Mouse (Mus musculus) cerebral cortex, adult 2 months (tissue): ENCODE data around the gene Ubash3b.

Source experiments
- WGBS: fragments of 180-500 bp; shearing (Covaris S2); methylation state at CpG from one replicate; pipeline ENCODE4 v1.1.7; 2018; 5-methylcytosine and 5-hydroxymethylcytosine counted together

The Ubash3b gene

DNA sequence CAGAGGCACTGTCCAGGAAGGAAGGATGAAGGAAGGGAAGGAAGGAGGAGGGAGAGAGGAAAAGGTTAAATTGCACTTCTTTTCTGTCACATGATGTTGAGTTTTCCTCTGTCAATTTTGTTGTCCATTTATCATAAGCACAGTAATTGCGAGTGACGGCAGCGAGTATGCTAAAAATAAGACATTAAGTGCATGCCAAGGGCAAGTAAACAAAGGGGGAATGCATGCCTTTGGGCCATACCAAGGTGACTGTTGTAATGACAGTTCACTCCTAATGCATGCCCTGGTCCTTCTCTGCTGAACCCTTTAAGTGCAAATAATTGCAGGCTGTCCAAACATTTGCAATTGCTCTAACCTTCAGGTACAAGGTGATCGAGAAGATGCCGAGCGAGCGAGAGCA lies 70.3 kb downstream of the Ubash3b start:
- WGBS, result 79% methylated on average over 7 of the region's 7 CpGs

DNA sequence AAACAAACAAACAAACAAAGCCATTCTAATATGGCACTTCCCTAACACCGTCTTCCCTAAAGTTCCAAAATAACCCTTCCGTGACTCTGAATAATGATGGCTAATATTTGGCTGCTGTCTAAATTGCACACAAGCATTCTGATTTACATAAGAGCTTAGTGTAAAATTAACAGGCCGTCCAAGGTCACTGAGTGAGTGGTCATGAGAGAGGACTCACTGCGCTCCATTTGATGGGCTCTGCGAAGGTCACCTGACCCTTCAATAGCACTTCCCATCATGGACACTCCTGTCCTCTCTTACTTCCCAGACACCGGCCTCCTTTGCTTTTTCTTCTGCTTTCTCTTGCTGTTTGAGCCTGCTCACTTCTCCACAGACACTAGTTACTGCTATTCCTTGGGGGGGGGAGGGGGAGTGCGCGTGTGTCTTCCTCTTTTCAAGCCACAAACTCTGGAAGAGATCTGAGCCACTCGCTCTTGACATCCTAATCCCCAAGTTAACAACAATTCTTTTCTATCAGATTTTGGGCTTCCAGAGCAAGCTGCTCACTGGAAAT lies 73.6 kb downstream of the Ubash3b start:
- WGBS, result 85% methylated on average over 9 of the region's 9 CpGs

DNA sequence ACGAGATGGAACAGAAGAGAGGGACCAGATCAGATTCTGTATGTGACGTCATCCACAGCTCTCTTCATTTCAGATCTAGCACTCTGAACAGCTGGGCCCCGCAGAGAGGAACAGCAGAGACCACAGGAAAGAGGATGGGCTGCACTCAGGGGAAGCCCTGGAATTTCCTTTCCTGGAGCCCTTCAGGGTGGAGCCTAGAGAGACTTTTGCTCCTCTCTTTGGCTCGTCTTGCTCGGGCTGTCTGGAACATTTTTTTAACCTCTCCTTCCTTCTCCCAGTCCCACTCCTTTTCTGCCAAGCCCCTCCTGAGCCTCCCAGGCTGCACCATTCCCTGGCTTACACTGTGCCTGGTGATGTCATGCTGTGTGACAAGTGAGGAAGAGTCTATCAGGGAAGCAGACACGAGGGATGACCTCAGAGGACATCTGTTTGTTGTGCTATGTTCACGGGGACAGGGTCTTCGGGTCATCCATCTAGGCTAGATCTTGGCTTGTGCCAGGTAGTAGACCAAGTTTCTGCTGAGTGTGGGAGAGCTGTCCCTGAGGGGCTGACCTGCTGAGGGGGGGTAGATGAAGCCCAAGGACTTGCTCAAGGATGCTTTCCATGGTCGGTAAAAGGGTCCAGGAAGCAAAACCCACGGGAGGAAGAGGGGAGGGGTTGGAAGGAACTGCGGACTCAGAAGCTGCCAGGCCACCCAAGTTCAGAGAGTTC lies 77.2 kb downstream of the Ubash3b start:
- 38% methylated on average over 11 of the region's 11 CpGs for WGBS

- 83% methylated on average over 6 of the region's 6 CpGs for WGBS
Observed at GRCm38 (mm10) chr9:41083386-41084055, 78.0 kb downstream of the Ubash3b start.

DNA sequence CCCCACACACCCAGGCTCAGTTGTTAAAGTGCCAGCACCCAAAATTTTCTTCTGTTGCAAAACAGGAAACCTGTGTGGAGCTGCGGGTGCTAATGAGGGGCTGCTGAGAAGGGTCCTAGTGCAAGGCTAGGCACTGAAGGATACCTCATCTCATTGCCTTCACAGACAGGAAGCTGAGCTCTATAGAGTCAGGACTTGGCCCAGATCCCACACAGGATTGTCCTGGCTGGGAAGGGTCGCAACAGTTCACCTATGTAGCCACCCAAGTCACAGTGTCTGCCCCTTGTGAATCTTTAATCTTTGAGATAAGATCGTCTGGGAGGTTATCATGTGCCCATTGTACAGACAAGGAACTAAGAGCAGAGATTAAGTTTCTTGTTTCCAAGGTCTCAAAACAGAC lies 78.6 kb downstream of the Ubash3b start:
- 86% methylated on average over 3 of the region's 3 CpGs for WGBS

DNA sequence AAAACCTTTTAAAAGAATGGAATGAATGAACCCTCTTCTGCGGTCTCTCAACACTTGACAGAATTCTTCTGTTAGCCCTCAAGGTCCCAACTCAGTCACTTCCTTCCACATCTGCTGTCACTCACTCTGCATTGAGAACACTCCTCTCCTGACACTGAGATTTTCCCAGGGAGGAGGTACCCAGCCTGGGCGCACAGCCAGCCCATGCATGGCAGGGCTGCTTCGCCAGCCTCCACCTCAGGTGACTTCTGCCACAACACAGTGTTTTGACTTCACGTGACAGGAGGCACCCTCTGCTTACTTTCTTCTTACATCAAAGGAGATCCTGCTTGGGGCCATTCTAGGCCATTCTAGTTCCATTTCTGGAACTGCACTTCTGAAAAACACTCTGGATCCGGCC lies 80.6 kb downstream of the Ubash3b start:
- WGBS, result 73% methylated on average over 5 of the region's 5 CpGs

DNA sequence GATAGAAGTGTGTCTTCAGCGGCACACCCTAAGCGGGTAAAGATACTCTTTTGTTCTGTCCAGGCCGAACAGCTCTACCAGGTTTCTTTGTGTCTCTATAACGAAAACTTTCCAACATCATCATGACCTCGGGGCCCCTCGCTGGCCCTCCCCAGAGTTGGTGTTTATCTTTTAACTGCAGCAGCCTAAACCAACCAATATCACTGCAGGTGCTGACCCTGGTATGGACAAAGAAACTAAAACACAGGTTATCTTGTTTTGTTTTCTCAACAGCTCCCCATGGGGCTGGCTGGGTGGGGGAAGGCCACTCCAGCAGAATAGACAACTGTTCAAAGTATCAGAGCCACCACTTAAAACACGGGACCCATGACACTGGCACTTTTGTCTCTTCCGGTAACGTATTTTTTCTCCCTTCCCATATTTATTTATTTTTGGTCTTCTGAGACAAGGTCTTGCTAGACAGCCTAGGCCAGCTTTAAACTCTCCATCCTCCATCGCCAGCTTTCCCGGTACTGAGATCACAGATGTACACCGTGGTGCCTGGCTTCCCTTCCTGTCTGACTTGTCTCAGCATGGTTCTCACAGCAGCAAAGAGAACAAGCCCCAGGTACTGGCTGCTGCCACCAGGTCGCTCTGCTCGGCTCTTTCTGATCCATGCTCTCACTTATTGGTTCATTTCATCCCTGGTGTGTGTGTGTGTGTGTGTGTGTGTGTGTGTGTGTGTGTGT lies 81.9 kb downstream of the Ubash3b start:
- 73% methylated on average over 14 of the region's 14 CpGs for WGBS

GRCm38 (mm10) chr9:41078198-41078597 lies 83.3 kb downstream of the Ubash3b start:
- WGBS, result 67% methylated on average over 4 of the region's 4 CpGs

DNA sequence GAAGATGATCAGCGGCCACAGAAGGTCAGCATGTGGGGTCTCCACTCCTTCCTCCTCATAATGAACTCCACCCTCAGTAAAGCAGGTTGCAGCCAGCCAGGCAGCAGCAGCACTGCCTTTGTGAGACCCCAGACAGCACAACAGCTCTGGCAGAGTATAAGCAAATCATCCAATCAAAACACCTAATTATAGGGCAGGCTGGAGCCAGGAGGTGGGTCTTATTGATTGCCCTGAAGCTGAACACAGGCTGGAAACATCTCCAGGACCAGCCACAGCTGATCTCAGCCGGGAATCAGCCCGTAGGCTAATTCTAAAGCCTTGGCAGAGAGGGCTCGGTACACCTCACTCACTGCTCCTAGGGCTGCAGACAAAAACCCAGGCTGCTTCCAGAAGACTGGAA lies 85.3 kb downstream of the Ubash3b start:
- 79% methylated on average over 4 of the region's 4 CpGs for WGBS

- 96% methylated on average over 5 of the region's 5 CpGs for WGBS
Observed at GRCm38 (mm10) chr9:41075528-41075927, 86.0 kb downstream of the Ubash3b start.

GRCm38 (mm10) chr9:41073196-41074009 lies 88.1 kb downstream of the Ubash3b start:
- 85% methylated on average over 19 of the region's 19 CpGs for WGBS

GRCm38 (mm10) chr9:41072786-41073185 lies 88.7 kb downstream of the Ubash3b start:
- WGBS, result 76% methylated on average over 6 of the region's 6 CpGs

DNA sequence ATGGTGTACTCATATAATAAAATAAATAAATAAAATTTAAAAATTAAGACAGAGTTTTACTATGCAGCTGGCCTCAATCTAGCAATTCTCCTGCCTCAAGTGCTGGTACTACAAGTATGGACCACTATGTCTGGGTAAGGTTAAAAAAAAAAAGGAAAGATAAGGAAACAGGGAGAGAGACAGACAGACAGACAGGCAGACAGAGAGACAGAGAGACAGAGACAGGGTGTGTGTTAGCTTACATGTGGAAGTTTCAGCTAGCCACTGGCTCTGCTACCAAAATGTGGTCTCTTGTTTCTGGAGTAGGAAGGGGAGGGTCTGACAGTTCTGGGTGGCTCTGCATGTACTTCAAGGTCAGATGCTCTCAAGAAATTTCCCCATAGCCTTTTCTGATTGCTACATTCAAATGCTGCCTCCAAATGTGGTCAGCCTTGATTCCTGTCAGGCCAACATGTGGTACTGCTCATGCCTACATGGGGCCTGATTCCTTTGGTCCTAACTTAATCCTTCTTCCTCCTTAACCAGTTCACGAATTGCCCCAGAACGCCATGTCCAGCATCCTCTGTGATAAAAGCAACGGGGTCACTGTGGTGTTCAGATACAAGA lies 89.5 kb downstream of the Ubash3b start:
- 83% methylated on average over 3 of the region's 3 CpGs for WGBS

- WGBS, result 77% methylated on average over 5 of the region's 5 CpGs
Observed at GRCm38 (mm10) chr9:41070761-41071181, 90.7 kb downstream of the Ubash3b start.

GRCm38 (mm10) chr9:41069509-41069908 lies 92.0 kb downstream of the Ubash3b start:
- WGBS, result 93% methylated on average over 5 of the region's 5 CpGs

DNA sequence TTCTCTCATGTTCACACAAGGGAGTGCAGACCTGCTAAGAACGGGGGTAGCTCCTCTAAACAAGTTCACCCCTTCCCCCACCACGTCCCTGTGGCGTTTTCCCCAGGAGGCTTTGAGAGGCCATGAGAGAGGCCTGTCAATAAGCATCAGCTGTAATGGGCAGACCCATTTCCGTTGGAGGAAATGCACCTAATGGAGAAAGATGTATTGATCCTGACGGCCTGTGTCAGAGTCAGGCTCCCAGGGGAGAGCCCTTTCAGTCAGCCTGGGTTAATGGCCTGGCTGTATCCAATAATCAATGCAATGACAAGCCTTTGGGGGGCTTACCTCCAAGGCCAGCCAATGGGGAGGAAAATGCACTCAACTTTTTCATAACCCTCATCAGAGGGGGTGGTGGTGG lies 100.1 kb downstream of the Ubash3b start:
- 84% methylated on average over 5 of the region's 5 CpGs for WGBS

DNA sequence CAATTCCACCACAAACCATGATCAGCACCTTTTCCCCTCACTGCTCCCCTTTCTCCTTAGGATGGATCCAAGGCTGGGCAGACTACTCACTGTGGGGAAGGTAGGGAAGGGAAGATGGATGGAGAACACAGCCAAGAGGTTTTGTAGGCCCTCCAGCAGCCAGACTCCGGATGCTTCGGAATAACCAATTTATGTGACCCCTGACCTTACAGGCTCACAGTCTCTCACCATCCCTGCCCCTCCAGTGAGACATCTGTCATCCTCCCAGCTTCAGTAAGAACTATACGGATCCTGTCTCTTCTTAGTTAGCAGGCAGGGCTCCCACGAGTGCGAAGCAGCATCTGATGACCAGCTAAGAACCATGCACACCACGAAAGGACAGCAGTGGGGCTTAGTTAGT lies 100.9 kb downstream of the Ubash3b start:
- 88% methylated on average over 6 of the region's 6 CpGs for WGBS

- WGBS, result 90% methylated on average over 8 of the region's 8 CpGs
Observed at GRCm38 (mm10) chr9:41058765-41059535, 102.5 kb downstream of the Ubash3b start.

DNA sequence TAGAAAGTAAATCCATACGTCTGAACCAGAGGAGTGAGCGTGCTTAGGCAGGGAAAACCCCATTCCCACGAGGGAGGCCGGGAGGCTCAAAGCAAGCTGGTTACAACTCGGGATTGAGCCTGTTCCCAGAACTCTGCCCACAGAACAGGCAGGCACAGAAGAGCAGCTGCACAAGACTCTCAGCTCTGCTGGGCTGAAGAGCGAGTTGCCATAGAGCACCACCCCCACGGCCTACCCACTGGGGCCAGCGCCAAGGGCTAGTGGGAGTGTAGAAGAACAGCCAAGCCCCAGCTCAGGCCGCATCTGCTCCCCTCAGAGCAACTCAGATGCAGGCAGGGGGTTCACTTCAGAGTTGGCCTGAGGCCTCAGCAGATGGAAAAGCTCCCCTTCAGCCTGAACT lies 107.3 kb downstream of the Ubash3b start:
- WGBS, result 20% methylated on average over 9 of the region's 9 CpGs

DNA sequence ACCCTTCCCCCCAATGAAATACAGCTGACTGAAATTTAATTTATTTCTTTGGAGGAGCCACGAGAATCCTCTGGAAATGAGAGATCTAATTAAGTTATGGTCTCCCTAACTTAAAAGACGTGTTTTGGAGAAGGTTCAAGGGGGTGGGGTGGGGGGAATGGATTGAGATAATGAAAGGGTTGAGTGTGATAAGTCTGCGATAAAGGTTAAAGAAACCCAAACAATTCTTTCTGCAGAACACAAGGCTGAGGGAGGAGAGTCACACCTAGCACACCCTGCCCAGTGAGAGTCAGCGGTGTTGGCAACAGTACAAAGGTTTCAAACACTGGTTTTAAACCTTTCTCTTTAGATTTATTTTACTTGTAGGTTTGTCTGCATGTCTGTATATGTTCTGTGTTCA lies 108.0 kb downstream of the Ubash3b start:
- WGBS, result 56% methylated on average over 4 of the region's 4 CpGs
